Mouse (Mus musculus) liver, postnatal 0 days (tissue): ENCODE results near the gene C130032M10Rik. TPM values are rescaled to one million over a fixed set of nuclear protein-coding genes. Genes with fewer than 3 reads are reported as not detected.

Experiments
- ATAC-seq: fragments of 200-750 bp; cut with Nextera tagmentation; 2 replicates; pipeline ENCODE4 v1.8.0; 2017; ENCODE audit warnings: mild to moderate bottlenecking, moderate library complexity
- DNase-seq: peaks from one replicate; pipeline ENCODE4 v3.0.0-alpha.2; 2016
- H3K27ac ChIP-seq: fragments of 300-500 bp; sonication (generic); 2 replicates; pipeline ENCODE4 v1.5.1; 2014; ENCODE audit warnings: antibody characterized with exemption, moderate library complexity, mild to moderate bottlenecking, low read depth
- H3K27me3 ChIP-seq: fragments of 300-500 bp; sonication (generic); 2 replicates; pipeline ENCODE4 v1.6.1; 2014; ENCODE audit warnings: low read length, control low read depth, mixed read lengths; ENCODE audit not compliant: insufficient read depth
- H3K36me3 ChIP-seq: fragments of 300-500 bp; sonication (generic); replicated peaks from 2 replicates; pipeline ENCODE4 v1.6.1; 2014; ENCODE audit warnings: mild to moderate bottlenecking, control low read depth, low read length, moderate library complexity, mixed read lengths; ENCODE audit not compliant: insufficient read depth
- H3K4me1 ChIP-seq: fragments of 300-500 bp; sonication (generic); 2 replicates; pipeline ENCODE4 v1.6.1; 2014; ENCODE audit warnings: antibody characterized with exemption, mild to moderate bottlenecking, control low read depth; ENCODE audit not compliant: insufficient read depth
- H3K4me2 ChIP-seq: fragments of 300-500 bp; sonication (generic); 2 replicates; pipeline ENCODE4 v1.6.1; 2014; ENCODE audit warnings: low read depth, mild to moderate bottlenecking, low read length, moderate library complexity, mixed read lengths
- H3K4me3 ChIP-seq: fragments of 300-500 bp; sonication (generic); 2 replicates; pipeline ENCODE4 v1.5.1; 2014; ENCODE audit warnings: low read depth, low read length
- H3K9ac ChIP-seq: fragments of 300-500 bp; sonication (generic); replicated peaks from 2 replicates; pipeline ENCODE4 v1.6.1; 2014; ENCODE audit warnings: mild to moderate bottlenecking, moderate library complexity
- H3K9me3 ChIP-seq: fragments of 300-500 bp; sonication (generic); 2 replicates; pipeline ENCODE4 v1.6.1; 2016; ENCODE audit warnings: mild to moderate bottlenecking, control low read depth, low read length, mixed read lengths
- CTCF ChIP-seq: sonication (generic); IDR thresholded peaks from 2 replicates; pipeline ENCODE4 v1.5.1; 2016; ENCODE audit warnings: antibody characterized with exemption, low read depth
- EP300 ChIP-seq: IDR thresholded peaks from 2 replicates; pipeline ENCODE4 v1.6.1; 2016; ENCODE audit warnings: antibody characterized with exemption, low read depth, mild to moderate bottlenecking
- WGBS: fragments of 180-500 bp; shearing (Covaris S2); extraction: QIAGEN DNeasy Blood & Tissue Kit; methylation state at CpG from one replicate; pipeline ENCODE4 v1.1.7; 2014; ENCODE audit not compliant: insufficient replicate concordance; 5-methylcytosine and 5-hydroxymethylcytosine counted together
- polyA plus RNA-seq: library from polyadenylated mRNA; unstranded; fragments of >200 nt; fragmentation: Nextera tagmentation; extraction: Ambion mirVana; gene quantifications from 2 replicates; pipeline ENCODE4 v1.2.1, GENCODE M21; 2015

The C130032M10Rik gene
- polyA plus RNA-seq, 1 experiment from 2014 or later = not detected

DNA sequence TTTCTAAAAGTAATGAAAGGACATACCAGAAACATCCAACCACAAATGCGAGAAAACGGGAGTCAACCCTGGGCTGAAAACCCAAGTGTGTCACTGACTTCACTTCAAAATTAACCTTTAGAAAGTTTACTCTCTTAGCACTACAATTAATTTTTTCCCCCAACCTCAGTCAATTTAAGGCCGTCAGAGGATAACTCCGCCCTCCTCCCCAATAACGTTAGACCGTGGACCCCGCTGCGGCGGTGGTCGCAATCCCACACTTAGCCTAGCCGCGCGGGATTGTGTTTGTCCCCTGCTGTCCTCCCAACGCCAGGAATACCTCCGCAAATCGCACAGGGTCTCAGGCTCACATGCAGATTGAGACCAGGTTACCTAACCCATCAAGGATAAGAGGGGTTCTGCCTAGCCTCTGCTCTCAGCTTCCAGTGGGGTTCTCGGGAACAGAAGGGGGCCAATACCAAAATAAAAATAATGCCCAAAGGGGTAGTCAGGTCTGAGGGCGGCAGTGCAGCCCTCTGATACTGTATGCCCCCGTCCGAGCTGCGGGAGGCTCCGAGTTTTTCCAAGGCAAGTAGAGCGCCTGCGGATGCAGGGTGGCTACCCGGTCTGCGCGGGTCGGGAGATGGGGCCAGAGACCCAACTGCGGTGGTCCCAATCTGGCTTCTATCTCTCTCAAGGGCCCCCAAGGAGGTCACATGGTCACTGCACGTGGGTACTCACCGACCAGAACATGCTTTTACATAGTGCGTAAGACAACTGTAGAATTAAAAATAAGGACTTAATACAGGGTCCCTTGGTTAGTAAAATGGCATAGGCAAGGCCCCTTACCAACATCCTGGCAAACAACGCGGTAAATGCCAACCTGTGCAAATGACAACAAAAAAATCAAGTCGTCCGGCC, 45.5 kb downstream of the C130032M10Rik start:
- Histone ChIP-seq H3K27ac (no peak overlapping the region), H3K4me2 (peak overlapping the region; percentile 81), H3K4me3 (peak overlapping the region; percentile 50; the same call in 1 of the 2 replicates), H3K9me3 (no peaks in the 10 kb centered on the region), H3K9ac (no peak overlapping the region), H3K36me3 (no peaks in the 10 kb centered on the region), H3K27me3 (peaks cover 53% of the 10 kb centered on the region), H3K4me1 (0 out of 2 replicates have a peak, but pooled peaks cover 2% of the 10 kb centered on the region)
- DNase-seq (no peak), ATAC-seq (no peak)
- 2% methylated on average over 36 of the region's 36 CpGs for WGBS
- TF ChIP-seq EP300 (no peak), CTCF (no peak)

DNA sequence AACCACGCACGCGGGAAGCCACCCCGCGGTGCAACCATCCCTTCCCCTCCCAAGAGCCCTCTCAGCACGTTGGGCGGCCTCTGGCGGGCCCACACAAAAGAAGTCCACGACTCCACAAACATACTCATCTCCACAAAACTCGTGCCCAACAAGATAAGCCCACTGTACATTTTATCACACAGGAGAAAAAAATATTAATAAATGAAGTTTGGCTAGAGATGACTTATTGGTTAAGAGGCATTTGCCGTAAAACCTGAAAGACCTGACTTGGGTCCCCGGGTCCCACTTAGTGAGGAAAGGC, 46.1 kb downstream of the C130032M10Rik start:
- peak overlapping the region; percentile 50; the same call in 1 of the 2 replicates for H3K4me3 ChIP-seq
- H3K27ac ChIP-seq = no peak overlapping the region
- 2% methylated on average over 12 of the region's 12 CpGs for WGBS
- TF ChIP-seq EP300 (no peak), CTCF (no peak)
- no peaks in the 10 kb centered on the region for H3K36me3 ChIP-seq
- 0 out of 2 replicates have a peak, but pooled peaks cover 2% of the 10 kb centered on the region for H3K4me1 ChIP-seq
- no peak overlapping the region for H3K9ac ChIP-seq
- H3K27me3 ChIP-seq = peaks cover 53% of the 10 kb centered on the region
- H3K9me3 ChIP-seq = no peaks in the 10 kb centered on the region
- peak overlapping the region; percentile 81 for H3K4me2 ChIP-seq
- ATAC-seq = no peak
- no peak for DNase-seq

DNA sequence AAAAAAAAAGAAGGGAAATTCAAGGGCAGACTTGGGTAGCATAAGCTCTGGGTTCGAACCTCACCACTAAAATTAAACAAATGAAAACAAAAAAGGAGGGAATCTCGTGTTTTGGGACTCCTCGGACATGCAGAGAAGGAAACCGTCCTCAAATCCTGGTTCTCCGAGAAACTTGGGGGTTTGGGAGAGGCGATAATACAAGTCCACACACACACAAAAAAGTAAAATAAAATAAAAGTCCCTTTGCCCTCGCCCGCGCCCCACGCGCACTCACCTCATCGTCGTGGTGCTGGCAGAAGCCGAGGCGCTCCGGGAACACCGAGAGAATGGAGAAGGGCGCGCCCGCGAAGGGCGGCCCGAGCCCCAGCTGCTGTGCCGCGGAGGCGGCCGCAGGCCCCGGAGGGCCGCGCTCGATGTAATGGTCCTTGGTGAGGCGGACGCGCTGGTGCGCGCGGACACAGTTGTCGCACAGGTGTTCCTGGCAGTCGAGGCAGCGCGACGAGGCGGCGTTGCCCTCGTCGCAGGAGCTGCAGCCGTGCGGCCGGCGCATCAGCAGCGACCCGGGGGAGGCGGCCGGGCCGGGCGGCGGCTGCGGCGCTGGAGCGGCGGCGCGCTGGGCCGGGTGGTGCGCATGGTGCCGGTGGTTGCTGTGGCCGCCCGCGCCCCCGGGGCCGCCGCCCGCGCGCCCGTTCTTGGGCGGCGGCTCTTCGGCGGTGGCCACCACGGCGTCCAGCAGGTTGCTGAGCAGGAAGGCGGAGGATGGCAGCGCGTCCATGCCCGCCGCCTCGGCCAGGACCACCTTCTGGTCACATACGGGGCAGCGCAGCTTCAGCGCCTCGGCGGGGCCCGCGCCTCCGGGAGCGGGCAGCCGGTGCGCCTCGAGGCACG, 46.8 kb downstream of the C130032M10Rik start:
- no peaks in the 10 kb centered on the region for H3K9me3 ChIP-seq
- DNase-seq (peak; percentile 39), ATAC-seq (0 out of 2 replicates have a peak, but pooled peaks have one; percentile 37)
- H3K4me1 ChIP-seq = no peaks in the 10 kb centered on the region
- peak overlapping the region; percentile 50 for H3K4me3 ChIP-seq
- WGBS = under 1% methylated on average over 73 of the region's 101 CpGs
- H3K4me2 ChIP-seq = peak overlapping the region; percentile 81
- H3K27me3 ChIP-seq = peaks cover 53% of the 10 kb centered on the region
- H3K9ac ChIP-seq = no peak overlapping the region
- H3K27ac ChIP-seq = no peak overlapping the region
- H3K36me3 ChIP-seq = no peaks in the 10 kb centered on the region
- TF ChIP-seq CTCF (no peak), EP300 (no peak)

DNA sequence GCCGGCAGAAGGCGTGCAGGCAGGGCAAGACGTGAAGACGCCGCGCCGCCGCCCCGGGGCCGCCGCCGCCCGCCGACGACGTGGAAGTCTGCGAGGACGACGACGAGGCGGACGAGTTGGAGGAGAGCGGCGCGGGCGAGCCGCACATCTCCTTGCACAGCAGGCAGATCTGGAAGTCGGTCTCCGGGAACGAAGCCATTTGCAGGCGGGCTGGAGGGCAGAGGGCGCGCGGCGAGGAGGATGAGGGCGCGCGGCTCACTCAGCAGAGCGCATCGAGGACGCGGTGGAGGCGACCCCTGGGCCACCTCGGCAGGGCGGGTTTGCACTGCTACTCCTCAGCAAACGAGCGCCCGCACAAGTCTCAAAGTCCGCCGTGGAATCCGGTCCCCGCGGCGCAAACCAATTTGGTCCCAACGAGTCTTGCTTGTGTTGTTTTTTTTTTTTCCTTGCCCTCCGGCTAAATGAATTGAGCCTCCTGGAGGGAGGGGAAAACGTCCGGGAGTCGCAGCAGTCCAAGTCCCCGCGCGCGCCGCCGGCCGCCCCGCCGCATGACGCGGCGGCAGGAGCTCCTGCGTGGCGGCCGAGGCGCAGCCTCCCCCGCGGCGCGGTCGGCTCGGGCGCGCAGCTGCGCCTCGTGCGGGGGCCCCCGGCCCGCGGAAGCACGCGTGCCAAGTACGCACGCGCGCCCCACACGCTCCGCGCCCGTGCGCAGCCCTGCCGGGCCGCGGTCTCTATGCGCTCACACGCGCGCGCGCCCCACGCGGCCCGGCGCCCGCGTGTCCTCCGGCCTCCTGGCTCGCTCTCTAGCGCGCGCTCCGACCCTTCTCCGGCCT, 47.6 kb downstream of the C130032M10Rik start:
- DNase-seq (peak; percentile 34), ATAC-seq (peak; percentile 26; the same call in 1 of the 2 replicates)
- Histone ChIP-seq H3K27ac (no peak overlapping the region), H3K9ac (no peak overlapping the region; the same call in 1 of the 2 replicates), H3K36me3 (no peaks in the 10 kb centered on the region), H3K4me2 (peak overlapping the region; percentile 81), H3K27me3 (peaks cover 53% of the 10 kb centered on the region), H3K9me3 (no peaks in the 10 kb centered on the region), H3K4me1 (no peaks in the 10 kb centered on the region), H3K4me3 (peak overlapping the region; percentile 50)
- WGBS = 1% methylated on average over 107 of the region's 122 CpGs
- TF ChIP-seq CTCF (no peak), EP300 (no peak)

DNA sequence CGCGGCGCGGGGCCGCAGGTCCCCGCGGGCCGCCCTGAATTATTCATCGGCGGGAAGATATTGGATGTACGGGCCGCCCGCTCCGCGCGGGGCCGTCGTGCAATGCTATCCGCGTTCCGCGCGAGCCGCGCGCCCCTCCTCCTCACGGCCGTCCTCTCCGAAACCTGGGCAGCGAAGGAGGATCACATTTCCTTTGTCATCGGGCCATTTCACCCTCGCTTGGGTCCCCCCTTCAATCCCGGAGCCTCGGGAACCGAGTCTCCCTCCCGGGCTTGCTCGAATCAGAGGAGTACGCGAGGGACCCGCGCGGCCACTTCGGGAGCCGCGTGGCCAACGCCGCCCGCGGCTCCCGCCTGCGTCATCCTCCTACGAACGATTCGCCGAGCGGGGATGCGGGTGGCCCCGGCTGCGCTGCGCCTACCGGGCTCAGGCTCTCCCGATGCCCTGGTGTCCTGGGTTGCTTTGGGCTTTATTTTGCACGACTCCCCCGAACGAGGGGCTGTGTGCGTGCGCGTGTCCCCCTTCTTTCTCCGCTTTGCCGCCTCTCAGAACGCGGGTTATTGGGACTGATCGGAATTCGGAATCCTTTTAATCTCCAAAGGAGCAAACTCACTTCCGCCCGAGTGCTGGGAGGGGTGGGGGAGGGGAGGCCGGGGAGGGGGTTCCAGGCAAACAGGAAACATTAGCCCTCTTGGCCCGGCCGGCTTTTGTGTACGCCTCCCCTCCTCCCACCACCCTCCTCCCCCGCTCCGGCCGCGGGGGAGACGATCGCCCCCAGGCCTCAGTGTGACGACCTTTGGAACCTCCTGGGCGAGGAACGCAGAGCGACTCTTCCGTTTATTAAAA, 48.5 kb downstream of the C130032M10Rik start, which contains the start of gene Trim71:
TSS of gene Trim71 (minus strand) at position 609 of the 846 bp plus-strand sequence.
- H3K27ac ChIP-seq = no peak within 1 kb of the TSS
- H3K4me3 ChIP-seq = peak within 1 kb of the TSS; percentile 50
- DNase-seq = peak; percentile 33
- H3K9ac ChIP-seq = no peak within 1 kb of the TSS; the same call in 1 of the 2 replicates
- TF ChIP-seq EP300 = no peak
- no peak for TF ChIP-seq CTCF
- peaks cover 51% of the 10 kb centered on the region for H3K27me3 ChIP-seq
- H3K4me1 ChIP-seq = no peaks in the 10 kb centered on the region
- H3K4me2 ChIP-seq = peak within 1 kb of the TSS; percentile 81
- no peaks in the 10 kb centered on the region for H3K36me3 ChIP-seq
- 2% methylated on average over 67 of the region's 91 CpGs for WGBS
- ATAC-seq = peak; percentile 29; the same call in 1 of the 2 replicates
- H3K9me3 ChIP-seq = no peaks in the 10 kb centered on the region
